10 mouse cellular contexts compared by ENCODE assay signal in the genomic region with DNA sequence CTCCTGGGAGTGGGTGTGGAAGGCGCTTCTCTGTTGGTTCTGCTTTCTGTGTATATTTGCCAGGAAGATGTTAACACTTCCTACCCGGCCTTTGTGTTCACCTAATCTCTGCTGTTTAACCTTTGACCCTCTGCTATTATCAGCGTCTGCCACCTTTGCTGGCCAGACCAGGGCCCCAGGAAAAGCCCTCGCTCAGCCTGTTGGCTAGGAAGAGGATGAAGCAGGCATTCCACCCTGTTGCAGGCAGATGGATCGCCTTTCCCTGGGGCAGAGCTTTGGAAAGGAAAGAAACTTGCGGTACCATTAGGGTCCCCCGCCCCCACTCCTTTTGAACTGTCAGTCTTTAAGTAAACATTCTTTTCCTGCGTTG. TPM values are rescaled to one million over a fixed set of nuclear protein-coding genes. Genes with fewer than 3 reads are reported as not detected.
DNase-seq lines count a peak whose midpoint lies in the region; ATAC-seq and TF ChIP-seq lines count a peak whose summit lies in the region.
"Had no signal": no experiment of that assay in that cellular context is flagged by ENCODE, and none has a peak within 500 bp of the region (broad histone marks: within the 10 kb centered on the region; RNA-seq: fewer than 3 reads in every experiment).

No protein-coding gene starts in this region.

- DNase-seq in lung, postnatal 0 days (ENCODE audit: low spot score), result peak; percentile 48
- no peak for DNase-seq in lung, adult 18-20 months
- peak; percentile 52 for DNase-seq in embryonic facial prominence, embryonic 10.5 days (ENCODE audit: low spot score)
- peak; percentile 37 for DNase-seq in naive thymus-derived CD4-positive, alpha-beta T cell, adult 2 months (ENCODE audit: low read depth)
- no peak for DNase-seq in left cerebral cortex, adult 11 months (ENCODE audit: low spot score)
- DNase-seq in left cerebral cortex, adult 2 months (ENCODE audit: extremely low spot score in 1 of 2, low spot score in 2 of 2), result no peak

- no peak overlapping the region for H3K9ac ChIP-seq in lung, postnatal 0 days (replicated peaks; ENCODE audit: low read depth)
- 0 out of 2 replicates have a peak overlapping the region, but pooled peaks have one; percentile 19 for H3K9ac ChIP-seq in limb, embryonic 13.5 days
- H3K9ac ChIP-seq in neural tube, embryonic 15.5 days (replicated peaks), result no peak overlapping the region

- intact Hi-C loops in left cerebral cortex, adult 2 months (cut with DNase I), result loop anchor here (2.0 to 10.0 kb wide), 2 partner anchors 171 to 439 kb away; no protein-coding TSS in a partner anchor

- H3K36me3 ChIP-seq in lung, postnatal 0 days (ENCODE audit: insufficient read depth, low read length), result peaks cover 19% of the 10 kb centered on the region; the same call in 1 of the 2 replicates
- H3K36me3 ChIP-seq in embryonic facial prominence, embryonic 10.5 days (replicated peaks), result peaks cover 64% of the 10 kb centered on the region
- peaks cover 48% of the 10 kb centered on the region for H3K36me3 ChIP-seq in limb, embryonic 13.5 days
- peaks cover 28% of the 10 kb centered on the region for H3K36me3 ChIP-seq in neural tube, embryonic 15.5 days

- H3K9me3 ChIP-seq in lung, postnatal 0 days (ENCODE audit: low read length), result no peaks in the 10 kb centered on the region
- no peaks in the 10 kb centered on the region for H3K9me3 ChIP-seq in embryonic facial prominence, embryonic 10.5 days
- no peaks in the 10 kb centered on the region for H3K9me3 ChIP-seq in limb, embryonic 13.5 days
- H3K9me3 ChIP-seq in neural tube, embryonic 15.5 days (replicated peaks), result no peaks in the 10 kb centered on the region
- H3K9me3 ChIP-seq: midbrain, embryonic 12.5 days had no signal

- H3K27me3 ChIP-seq in lung, postnatal 0 days (replicated peaks; ENCODE audit: insufficient read depth, low read length), result no peaks in the 10 kb centered on the region
- H3K27me3 ChIP-seq in embryonic facial prominence, embryonic 10.5 days (replicated peaks; ENCODE audit: low read depth, poor library complexity, severe bottlenecking), result peaks cover 74% of the 10 kb centered on the region
- H3K27me3 ChIP-seq in limb, embryonic 13.5 days, result no peaks in the 10 kb centered on the region
- H3K27me3 ChIP-seq in neural tube, embryonic 15.5 days (replicated peaks), result no peaks in the 10 kb centered on the region
- H3K27me3 ChIP-seq: Patski had no signal

- H3K4me2 ChIP-seq in lung, postnatal 0 days (replicated peaks; ENCODE audit: low read depth, low read length), result no peak overlapping the region; the same call in 1 of the 2 replicates
- H3K4me2 ChIP-seq in limb, embryonic 13.5 days (replicated peaks), result no peak overlapping the region
- no peak overlapping the region for H3K4me2 ChIP-seq in neural tube, embryonic 15.5 days
- H3K4me2 ChIP-seq: midbrain, embryonic 12.5 days had no signal

- no peak for TF ChIP-seq CTCF in lung, postnatal 0 days (IDR thresholded peaks at IDR 0.05)
- TF ChIP-seq CTCF in left cerebral cortex, adult 2 months (IDR thresholded peaks at IDR 0.05), result no peak

- 0 out of 2 replicates have a peak, but pooled peaks have one; percentile 20 for TF ChIP-seq EP300 in lung, postnatal 0 days (IDR thresholded peaks at IDR 0.05)

- peaks cover 19% of the 10 kb centered on the region for H3K4me1 ChIP-seq in lung, postnatal 0 days (ENCODE audit: insufficient read depth, low read depth, low read length)
- peaks cover 62% of the 10 kb centered on the region for H3K4me1 ChIP-seq in embryonic facial prominence, embryonic 10.5 days
- H3K4me1 ChIP-seq in limb, embryonic 13.5 days, result peaks cover 54% of the 10 kb centered on the region
- H3K4me1 ChIP-seq in neural tube, embryonic 15.5 days, result peaks cover 30% of the 10 kb centered on the region

- H3K27ac ChIP-seq in lung, postnatal 0 days (ENCODE audit: low read length), result no peak overlapping the region
- H3K27ac ChIP-seq in embryonic facial prominence, embryonic 10.5 days (replicated peaks), result peak overlapping the region; percentile 76
- no peak overlapping the region for H3K27ac ChIP-seq in limb, embryonic 13.5 days
- H3K27ac ChIP-seq in neural tube, embryonic 15.5 days (replicated peaks), result no peak overlapping the region
- no peak overlapping the region for H3K27ac ChIP-seq in left cerebral cortex, adult 2 months
- H3K27ac ChIP-seq: midbrain, embryonic 12.5 days had no signal

- ATAC-seq in lung, postnatal 0 days, result peak; percentile 38
- no peak for ATAC-seq in limb, embryonic 13.5 days (ENCODE audit: low FRiP score, low read depth)
- no peak for ATAC-seq in neural tube, embryonic 15.5 days (ENCODE audit: low FRiP score)
- ATAC-seq: Patski had no signal

- no peak overlapping the region for H3K4me3 ChIP-seq in lung, postnatal 0 days (ENCODE audit: low read depth, low read length)
- H3K4me3 ChIP-seq in embryonic facial prominence, embryonic 10.5 days, result peak overlapping the region; percentile 25; the same call in 1 of the 2 replicates
- no peak overlapping the region for H3K4me3 ChIP-seq in limb, embryonic 13.5 days
- no peak overlapping the region for H3K4me3 ChIP-seq in neural tube, embryonic 15.5 days (replicated peaks)
- H3K4me3 ChIP-seq in left cerebral cortex, adult 2 months, result no peak overlapping the region
- H3K4me3 ChIP-seq: midbrain, embryonic 12.5 days had no signal

- WGBS in lung, postnatal 0 days, result 19% methylated on average over 8 of the region's 8 CpGs
- 3% methylated on average over 8 of the region's 8 CpGs for WGBS in embryonic facial prominence, embryonic 10.5 days
- WGBS in limb, embryonic 13.5 days, result 21% methylated on average over 8 of the region's 8 CpGs
- WGBS in neural tube, embryonic 15.5 days, result 28% methylated on average over 8 of the region's 8 CpGs

RNA-seq across cellular contexts. Expression of a gene that starts 15.2 kb away (rescaled TPM):
- polyA plus RNA-seq in lung, postnatal 0 days (2015; fragmentation: Nextera tagmentation; extraction: Ambion mirVana), result 40.1 and 44.2 TPM in 2 replicates
- 50.3 and 50.8 TPM in 2 replicates for polyA plus RNA-seq in embryonic facial prominence, embryonic 10.5 days (2016; fragmentation: Nextera tagmentation; extraction: Ambion mirVana)
- polyA plus RNA-seq in limb, embryonic 13.5 days (2015; fragmentation: Nextera tagmentation; extraction: Ambion mirVana), result 45.0 and 47.7 TPM in 2 replicates
- 76.7 and 80.3 TPM in 2 replicates for polyA plus RNA-seq in neural tube, embryonic 15.5 days (2015; fragmentation: Nextera tagmentation; extraction: Ambion mirVana)
- total RNA-seq in left cerebral cortex, adult 2 months (2021), result 10 to 100 TPM; 76.2 to 79.1 TPM

RNA-seq across cellular contexts. Expression of a gene that starts 15.3 kb away (rescaled TPM):
- polyA plus RNA-seq in lung, postnatal 0 days (2015; fragmentation: Nextera tagmentation; extraction: Ambion mirVana), result 8.7 and 9.7 TPM in 2 replicates
- polyA plus RNA-seq in embryonic facial prominence, embryonic 10.5 days (2016; fragmentation: Nextera tagmentation; extraction: Ambion mirVana), result 23.3 and 23.8 TPM in 2 replicates
- 14.5 and 16.1 TPM in 2 replicates for polyA plus RNA-seq in limb, embryonic 13.5 days (2015; fragmentation: Nextera tagmentation; extraction: Ambion mirVana)
- polyA plus RNA-seq in neural tube, embryonic 15.5 days (2015; fragmentation: Nextera tagmentation; extraction: Ambion mirVana), result 11.0 and 11.6 TPM in 2 replicates
- total RNA-seq in left cerebral cortex, adult 2 months (2021), result 10 to 100 TPM in 1 of 2 experiments, 1 to 10 TPM in 1; 9.7 to 10.3 TPM

Comparison
In these comparisons a context has a peak if more than half of its experiments do, and no peak if none do; other contexts are left out.
1. DNase-seq: peak in lung, postnatal 0 days (single experiment), embryonic facial prominence, embryonic 10.5 days (single experiment) and naive thymus-derived CD4-positive, alpha-beta T cell, adult 2 months (single experiment); none in lung, adult 18-20 months (0 of 2), left cerebral cortex, adult 11 months (single experiment) and left cerebral cortex, adult 2 months (0 of 2).